Mouse (Mus musculus) CH12.LX (cell line): ENCODE data around the gene Phactr1. TPM values are rescaled to one million over a fixed set of nuclear protein-coding genes. Genes with fewer than 3 reads are reported as not detected.

Experiments
- DNase-seq: peaks from one replicate; pipeline ENCODE4 v3.0.0-alpha.2; 2013; ENCODE audit errors: extremely low read depth
- H3K27ac ChIP-seq: 2 replicates; pipeline ENCODE4 v1.5.1; 2012; ENCODE audit warnings: low read depth, mild to moderate bottlenecking, control low read depth, moderate library complexity; ENCODE audit not compliant: insufficient read depth
- H3K27me3 ChIP-seq: replicated peaks from 2 replicates; pipeline ENCODE3; 2012; ENCODE audit warnings: inconsistent platforms
- H3K36me3 ChIP-seq, 2 experiments: replicated peaks in 1 of 2; 2 replicates each; pipeline versions ENCODE3 to v1.6.1; 2012; ENCODE audit warnings: inconsistent platforms in 1 of 2, low read length in 1 of 2, mild to moderate bottlenecking in 1 of 2, mixed read lengths in 1 of 2, moderate library complexity in 1 of 2; ENCODE audit not compliant: control insufficient read depth in 1 of 2, insufficient read depth in 1 of 2
- H3K4me1 ChIP-seq, 2 experiments: 2 replicates each; pipeline ENCODE4 v1.6.1; 2012; ENCODE audit warnings: inconsistent platforms in 1 of 2, moderate library complexity in 1 of 2; ENCODE audit not compliant: insufficient read depth in 2 of 2, control insufficient read depth in 1 of 2
- H3K4me2 ChIP-seq: 2 replicates; pipeline ENCODE4 v1.6.1; 2012; ENCODE audit warnings: low read depth, mild to moderate bottlenecking, control low read depth; ENCODE audit not compliant: poor library complexity, insufficient read depth, severe bottlenecking
- H3K4me3 ChIP-seq, 3 experiments: fragments of 150-350 bp in 1 of 3; sonication (generic) in 1 of 3; replicated peaks in 1 of 3; 2 replicates each; pipeline versions ENCODE3 to v1.5.1; 2011 to 2012; ENCODE audit warnings: low read depth in 2 of 3, low read length in 2 of 3, mild to moderate bottlenecking in 2 of 3, moderate library complexity in 2 of 3, control low read depth in 1 of 3, improper control_type of control experiment in 1 of 3, inconsistent platforms in 1 of 3, mixed read lengths in 1 of 3; ENCODE audit not compliant: poor library complexity in 1 of 3
- H3K79me2 ChIP-seq: replicated peaks from 2 replicates; pipeline ENCODE4 v1.6.1; 2012; ENCODE audit warnings: mild to moderate bottlenecking, moderate library complexity; ENCODE audit not compliant: control insufficient read depth, poor library complexity, insufficient read depth, severe bottlenecking; ENCODE audit errors: extremely low read depth
- H3K9ac ChIP-seq: 2 replicates; pipeline ENCODE4 v1.6.1; 2012; ENCODE audit warnings: low read depth, mild to moderate bottlenecking, control low read depth, moderate library complexity; ENCODE audit not compliant: insufficient read depth
- H3K9me3 ChIP-seq: replicated peaks from 2 replicates; pipeline ENCODE3; 2012; ENCODE audit warnings: low read length, inconsistent platforms, mixed read lengths
- BHLHE40 ChIP-seq: IDR thresholded peaks from 2 replicates; pipeline ENCODE4 v1.6.1; 2011; ENCODE audit warnings: mild to moderate bottlenecking, low read depth, low read length, improper control_type of control experiment
- CHD2 ChIP-seq: IDR thresholded peaks from 2 replicates; pipeline ENCODE4 v1.6.1; 2011; ENCODE audit warnings: low read length, improper control_type of control experiment
- CTCF ChIP-seq, 2 experiments: IDR thresholded peaks in 1 of 2; conservative IDR thresholded peaks in 1 of 2; 2 replicates each; pipeline ENCODE4 v1.5.1; 2011 to 2012; ENCODE audit warnings: low read depth in 2 of 2, low read length in 2 of 2, improper control_type of control experiment in 1 of 2, inconsistent platforms in 1 of 2, mild to moderate bottlenecking in 1 of 2, moderate library complexity in 1 of 2
- E2F4 ChIP-seq: IDR thresholded peaks from 2 replicates; pipeline ENCODE4 v1.6.1; 2011; ENCODE audit warnings: low read depth, low read length, improper control_type of control experiment; ENCODE audit not compliant: insufficient replicate concordance
- ELF1 ChIP-seq: IDR thresholded peaks from 2 replicates; pipeline ENCODE4 v1.6.1; 2014; ENCODE audit warnings: low read depth, mild to moderate bottlenecking, inconsistent platforms, low read length, improper control_type of control experiment
- ETS1 ChIP-seq: conservative IDR thresholded peaks from 2 replicates; pipeline ENCODE4 v1.6.1; 2012; ENCODE audit warnings: low read depth, mild to moderate bottlenecking, inconsistent platforms, low read length, improper control_type of control experiment, moderate library complexity
- HCFC1 ChIP-seq: IDR thresholded peaks from 2 replicates; pipeline ENCODE4 v1.6.1; 2012; ENCODE audit warnings: low read depth, mild to moderate bottlenecking, inconsistent platforms, low read length, improper control_type of control experiment
- IRF4 ChIP-seq: IDR thresholded peaks from 2 replicates; pipeline ENCODE4 v1.6.1; 2014; ENCODE audit warnings: low read depth, mild to moderate bottlenecking, inconsistent platforms, low read length, improper control_type of control experiment
- JUND ChIP-seq: conservative IDR thresholded peaks from 2 replicates; pipeline ENCODE4 v1.6.1; 2011; ENCODE audit warnings: low read depth, low read length, improper control_type of control experiment
- KAT2A ChIP-seq: IDR thresholded peaks from 2 replicates; pipeline ENCODE4 v1.6.1; 2012; ENCODE audit warnings: low read length, improper control_type of control experiment, inconsistent platforms; ENCODE audit not compliant: insufficient replicate concordance
- NELFE ChIP-seq: IDR thresholded peaks from 2 replicates; pipeline ENCODE4 v1.6.1; 2011; ENCODE audit warnings: low read depth, low read length, improper control_type of control experiment
- POLR2A ChIP-seq: IDR thresholded peaks from 2 replicates; pipeline ENCODE4 v1.6.1; 2011; ENCODE audit warnings: low read depth, mild to moderate bottlenecking, improper control_type of control experiment, low read length
- POLR2AphosphoS2 ChIP-seq: IDR thresholded peaks from 2 replicates; pipeline ENCODE4 v1.6.1; 2011; ENCODE audit warnings: low read depth, low read length, improper control_type of control experiment
- RCOR1 ChIP-seq: conservative IDR thresholded peaks from 2 replicates; pipeline ENCODE4 v1.6.1; 2012; ENCODE audit warnings: low read depth, mild to moderate bottlenecking, inconsistent platforms, low read length, improper control_type of control experiment
- SIN3A ChIP-seq: IDR thresholded peaks from 2 replicates; pipeline ENCODE4 v1.6.1; 2012; ENCODE audit warnings: low read length, improper control_type of control experiment, inconsistent platforms
- SMC3 ChIP-seq: IDR thresholded peaks from 2 replicates; pipeline ENCODE4 v1.6.1; 2011; ENCODE audit warnings: low read depth, low read length, improper control_type of control experiment
- TBP ChIP-seq: conservative IDR thresholded peaks from 2 replicates; pipeline ENCODE4 v1.6.1; 2011; ENCODE audit warnings: low read depth, low read length, improper control_type of control experiment
- UBTF ChIP-seq: IDR thresholded peaks from 2 replicates; pipeline ENCODE4 v1.6.1; 2012; ENCODE audit warnings: low read depth, mild to moderate bottlenecking, inconsistent platforms, low read length, improper control_type of control experiment, moderate library complexity
- USF1 ChIP-seq: IDR thresholded peaks from 2 replicates; pipeline ENCODE4 v1.6.1; 2014; ENCODE audit warnings: low read depth, mild to moderate bottlenecking, inconsistent platforms, low read length, improper control_type of control experiment
- USF2 ChIP-seq: conservative IDR thresholded peaks from 2 replicates; pipeline ENCODE4 v1.6.1; 2011; ENCODE audit warnings: low read depth, low read length, improper control_type of control experiment
- ZC3H11A ChIP-seq: IDR thresholded peaks from 2 replicates; pipeline ENCODE4 v1.6.1; 2012; ENCODE audit warnings: low read depth, mild to moderate bottlenecking, inconsistent platforms, low read length, improper control_type of control experiment
- ZMIZ1 ChIP-seq: IDR thresholded peaks from 2 replicates; pipeline ENCODE4 v1.6.1; 2012; ENCODE audit warnings: low read depth, mild to moderate bottlenecking, inconsistent platforms, low read length, improper control_type of control experiment
- ZNF384 ChIP-seq: IDR thresholded peaks from 2 replicates; pipeline ENCODE4 v1.6.1; 2012; ENCODE audit warnings: low read depth, low read length, improper control_type of control experiment, inconsistent platforms
- dilution Hi-C: fragments of 300-500 bp; cut with MboI; formaldehyde crosslinking; loops from 2 replicates; pipeline ENCODE4 v1.14.3; 2020; ENCODE audit warnings: low sequenced_read_pairs; ENCODE audit not compliant: extremely low pct_unique_long_range_greater_than_20kb, extremely low pct_ligation_motif_present
- in situ Hi-C: fragments of 300-500 bp; cut with MboI; formaldehyde crosslinking; loops from 3 replicates; pipeline ENCODE4 v1.14.3; 2019; ENCODE audit warnings: low sequenced_read_pairs, low pct_ligation_motif_present, low pct_unique_long_range_greater_than_20kb, mixed read lengths
- polyA plus RNA-seq: library from polyadenylated mRNA; unstranded; fragments of >175 nt; gene quantifications from 2 replicates; pipeline ENCODE4 v1.2.1, GENCODE M21; 2012; ENCODE audit warnings: low read depth; ENCODE audit not compliant: insufficient read length
- total RNA-seq, 2 experiments: library from RNA; depleted of rRNA; stranded (reverse); fragments of 300-350 nt in 1 of 2; fragments of >200 nt in 1 of 2; gene quantifications; 2 replicates each; pipeline ENCODE4 v1.2.3; 2012 to 2014

Phactr1 gene
- total and polyA plus RNA-seq, 3 experiments: 2.0 to 6.1 (median 3.1) TPM

- no peaks in the 10 kb centered on the region for H3K36me3 ChIP-seq
- no peak overlapping the region for H3K9ac ChIP-seq
- H3K27ac ChIP-seq: no peak overlapping the region
- no peak overlapping the region for H3K4me3 ChIP-seq
- H3K27me3 ChIP-seq: no peaks in the 10 kb centered on the region
- in situ Hi-C loops: no loop called here
- H3K9me3 ChIP-seq: no peaks in the 10 kb centered on the region
- H3K4me2 ChIP-seq: no peak overlapping the region
- DNase-seq: no peak
- dilution Hi-C loops: no loop called here
- H3K4me1 ChIP-seq: peaks cover 0 to 2% of the 10 kb centered on the region in 2 experiments; a peak in 1 of 4 replicates
- no peaks in the 10 kb centered on the region for H3K79me2 ChIP-seq
- no peak for TF ChIP-seq BHLHE40
- no peak for TF ChIP-seq RCOR1
- no peak for TF ChIP-seq UBTF
- TF ChIP-seq CHD2: no peak
- no peak for TF ChIP-seq ETS1
- TF ChIP-seq POLR2A: no peak
- TF ChIP-seq CTCF (conservative IDR thresholded peaks at IDR 0.05 in 1 of 2, IDR thresholded peaks at IDR 0.05 in 1 of 2; ENCODE audit: low read depth in 2 of 2, low read length in 2 of 2): no peak
- no peak for TF ChIP-seq ZMIZ1
- TF ChIP-seq ZC3H11A: no peak
- TF ChIP-seq ZNF384: no peak
- no peak for TF ChIP-seq IRF4
- no peak for TF ChIP-seq SMC3
- no peak for TF ChIP-seq TBP
Measured at GRCm38 (mm10) chr13:42968537-42968936, 288.1 kb downstream of the Phactr1 start.

- Histone ChIP-seq H3K9ac (no peak overlapping the region), H3K27me3 (no peaks in the 10 kb centered on the region), H3K36me3 (no peaks in the 10 kb centered on the region), H3K9me3 (no peaks in the 10 kb centered on the region), H3K4me3 (no peak overlapping the region), H3K79me2 (no peaks in the 10 kb centered on the region), H3K4me1 (peaks cover 2 to 6% of the 10 kb centered on the region in 2 experiments; a peak in 3 of 4 replicates), H3K4me2 (no peak overlapping the region), H3K27ac (no peak overlapping the region)
- in situ Hi-C loops: no loop called here
- no peak for DNase-seq
- TF ChIP-seq NELFE (no peak), RCOR1 (no peak), USF1 (no peak), SIN3A (no peak), POLR2A (no peak), USF2 (no peak), JUND (no peak), HCFC1 (no peak), ZMIZ1 (no peak), POLR2AphosphoS2 (no peak), ELF1 (no peak), E2F4 (no peak), KAT2A (no peak)
- dilution Hi-C loops: no loop called here
Measured at GRCm38 (mm10) chr13:42973561-42973960, 293.1 kb downstream of the Phactr1 start.
